Mouse (Mus musculus): ENCODE data around the gene Tnfsf12.

- TF ChIP-seq POLR2A (IDR thresholded peaks at IDR 0.05; ENCODE audit: borderline replicate concordance, insufficient read depth, low read length) (no peak), CTCF (IDR thresholded peaks at IDR 0.05; ENCODE audit: borderline replicate concordance, insufficient read depth, low read depth, low read length) (no peak)
Measured at GRCm38 (mm10) chr11:69707480-69707847, 11.8 kb upstream of the Tnfsf12 start.
